Mouse (Mus musculus) E14TG2a.4 (cell line): Measurements from ENCODE around the gene Kpna6.
"Not testable (repeated sequence)": the region's sequence is repeated elsewhere in the genome, so short reads cannot be mapped to it uniquely, and the experiment has no call there.

ENCODE experiments used
- H3K27me3 ChIP-seq: 2 replicates; pipeline ENCODE4 v1.6.1; 2014; ENCODE audit warnings: low read length, control low read depth; ENCODE audit not compliant: insufficient read depth
- H3K36me3 ChIP-seq: 2 replicates; pipeline ENCODE4 v1.6.1; 2014; ENCODE audit warnings: low read length, control low read depth; ENCODE audit not compliant: insufficient read depth
- H3K4me1 ChIP-seq: replicated peaks from 2 replicates; pipeline ENCODE4 v1.6.1; 2014; ENCODE audit warnings: low read depth, low read length, control low read depth
- H3K4me3 ChIP-seq: replicated peaks from 2 replicates; pipeline ENCODE4 v1.5.1; 2014; ENCODE audit warnings: mild to moderate bottlenecking, low read length
- H3K9me3 ChIP-seq: 2 replicates; pipeline ENCODE4 v1.6.1; 2014; ENCODE audit warnings: low read length, control low read depth
- CTCF ChIP-seq: conservative IDR thresholded peaks from 2 replicates; pipeline ENCODE4 v1.5.1; 2014; ENCODE audit warnings: low read length
- NANOG ChIP-seq: IDR thresholded peaks from 2 replicates; pipeline ENCODE4 v1.6.1; 2014; ENCODE audit warnings: borderline replicate concordance, low read length, mixed read lengths
- POU5F1 ChIP-seq: IDR thresholded peaks from 2 replicates; pipeline ENCODE4 v1.6.1; 2014; ENCODE audit warnings: low read length, borderline replicate concordance

Kpna6 gene

DNA sequence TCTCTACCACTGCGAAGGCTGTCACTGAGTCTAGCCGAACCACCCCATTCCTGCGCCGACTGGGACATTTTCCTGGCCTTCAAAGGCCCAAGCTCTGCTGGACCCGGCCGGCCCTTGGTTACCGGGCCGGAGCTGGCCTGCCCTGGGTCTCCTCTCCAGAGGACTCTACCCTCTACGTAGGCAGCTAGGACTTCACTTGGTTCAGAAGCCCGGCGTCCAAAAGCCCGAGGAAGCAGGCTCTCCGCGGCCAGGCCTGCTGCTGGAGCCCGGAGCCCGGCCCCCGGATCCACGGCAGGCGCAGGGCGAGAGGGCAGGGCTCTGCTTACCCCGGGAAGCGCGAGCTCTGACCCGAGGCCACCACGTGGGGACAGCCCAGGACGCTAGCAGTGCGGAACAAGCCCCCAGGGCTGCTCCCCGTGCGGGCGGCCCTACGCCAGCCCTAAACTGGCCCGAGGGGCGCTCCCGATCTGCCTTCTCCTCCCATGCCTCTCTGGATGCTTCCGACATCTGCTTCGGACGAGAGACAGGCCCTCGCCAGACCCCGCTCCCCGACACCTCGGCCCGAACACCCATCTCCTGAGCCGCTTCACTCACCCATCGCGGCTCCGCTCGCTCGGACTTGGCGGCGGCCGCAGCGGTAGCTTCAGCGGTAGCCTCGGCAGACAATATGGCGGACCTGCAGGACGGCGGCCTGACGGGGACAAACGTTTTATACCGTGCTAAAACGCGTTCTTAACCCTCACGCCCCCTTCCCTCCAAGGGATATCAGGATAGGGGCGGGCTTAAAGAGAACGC lies at the start of gene Kpna6:
Gene Kpna6 (minus strand): TSS at position 685 of the 795 bp plus-strand sequence.
- Histone ChIP-seq H3K4me1 (peaks cover 28% of the 10 kb centered on the region), H3K36me3 (peaks cover 7% of the 10 kb centered on the region), H3K4me3 (peak within 1 kb of the TSS; percentile 99), H3K27me3 (no peaks in the 10 kb centered on the region), H3K9me3 (no peaks in the 10 kb centered on the region)
- TF ChIP-seq POU5F1 (no peak), CTCF (no peak), NANOG (no peak)

DNA sequence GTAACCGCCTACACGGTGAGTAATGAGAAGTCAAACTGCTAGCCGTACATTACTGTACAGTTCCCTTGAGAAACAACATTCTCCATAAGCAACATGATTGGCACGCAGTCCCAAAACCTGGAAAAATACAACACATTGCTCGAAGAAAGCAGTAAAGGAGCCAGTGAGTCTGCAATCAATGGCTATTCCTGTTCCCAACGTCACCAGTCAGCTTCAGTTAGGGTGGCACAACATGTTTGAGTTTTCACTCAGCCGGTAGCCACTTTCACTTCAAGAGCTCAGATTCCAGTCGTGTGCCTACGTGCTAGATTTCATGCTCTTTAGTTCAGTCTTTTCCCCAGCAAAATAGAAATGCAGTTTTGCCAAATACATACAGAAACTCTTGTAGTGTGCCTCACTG lies 43.7 kb upstream of the Kpna6 start:
- TF ChIP-seq POU5F1, result no peak
- no peak for TF ChIP-seq NANOG
- no peak for TF ChIP-seq CTCF
- H3K4me3 ChIP-seq, result no peak overlapping the region
- no peaks in the 10 kb centered on the region for H3K9me3 ChIP-seq
- H3K27me3 ChIP-seq, result no peaks in the 10 kb centered on the region
- H3K4me1 ChIP-seq, result no peaks in the 10 kb centered on the region
- H3K36me3 ChIP-seq, result peaks cover 85% of the 10 kb centered on the region

DNA sequence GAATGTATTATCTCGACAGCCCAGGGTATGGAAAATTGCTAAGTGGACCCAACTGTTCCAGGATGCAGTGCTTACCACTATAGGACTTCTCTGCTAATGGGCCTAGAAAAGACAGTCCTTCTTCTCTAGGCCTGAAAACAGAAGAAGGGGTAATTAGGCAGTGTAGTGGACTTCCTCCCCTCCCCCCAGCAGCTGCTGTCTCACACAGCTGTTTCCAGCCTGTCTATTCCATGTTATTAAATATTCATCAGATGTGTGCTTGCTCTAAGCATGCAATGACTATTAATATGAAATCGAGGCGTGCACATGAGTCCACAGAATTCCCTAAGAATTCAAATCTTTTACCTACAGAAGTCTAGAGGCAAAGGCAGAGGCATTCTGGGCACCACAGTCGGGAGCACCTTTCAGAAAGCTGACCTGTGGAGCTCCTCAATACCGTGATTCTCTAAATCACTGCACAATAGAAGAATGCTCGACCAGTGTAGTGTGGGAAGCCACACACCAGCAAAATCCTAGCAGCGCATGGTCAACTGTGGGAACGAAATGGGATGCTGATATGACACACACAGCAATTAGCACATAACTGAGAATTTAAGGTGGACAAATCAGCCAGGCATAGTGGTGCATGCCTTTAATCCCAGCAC lies 37.0 kb upstream of the Kpna6 start:
- TF ChIP-seq POU5F1 (no peak), CTCF (no peak), NANOG (no peak)
- H3K9me3 ChIP-seq, result no peaks in the 10 kb centered on the region
- no peak overlapping the region for H3K4me3 ChIP-seq
- no peaks in the 10 kb centered on the region for H3K27me3 ChIP-seq
- peaks cover 88% of the 10 kb centered on the region for H3K36me3 ChIP-seq
- H3K4me1 ChIP-seq, result no peaks in the 10 kb centered on the region

DNA sequence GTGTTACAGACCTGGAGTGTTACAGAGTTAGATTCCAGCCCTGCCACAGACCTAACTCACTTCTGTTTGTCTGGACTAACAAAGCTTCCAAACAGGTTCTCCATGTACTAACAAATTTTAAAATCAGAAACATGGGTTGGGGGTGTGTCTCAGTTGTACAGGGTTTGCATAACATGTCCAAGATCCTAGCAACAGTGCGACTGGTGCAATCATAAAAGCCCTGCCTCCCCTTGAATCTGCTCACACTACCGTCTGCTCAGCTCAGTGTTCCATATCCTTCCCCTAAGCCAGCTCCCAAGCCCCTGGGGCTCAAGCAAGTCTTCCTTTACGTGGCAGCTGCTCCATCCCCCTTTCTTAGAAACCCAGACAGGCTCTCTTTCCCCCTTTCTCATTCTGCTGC lies 34.2 kb upstream of the Kpna6 start:
- H3K4me1 ChIP-seq, result peaks cover 3% of the 10 kb centered on the region; the same call in 1 of the 2 replicates
- H3K9me3 ChIP-seq, result no peaks in the 10 kb centered on the region
- no peaks in the 10 kb centered on the region for H3K27me3 ChIP-seq
- TF ChIP-seq POU5F1, result no peak
- H3K4me3 ChIP-seq, result no peak overlapping the region
- H3K36me3 ChIP-seq, result peaks cover 72% of the 10 kb centered on the region

DNA sequence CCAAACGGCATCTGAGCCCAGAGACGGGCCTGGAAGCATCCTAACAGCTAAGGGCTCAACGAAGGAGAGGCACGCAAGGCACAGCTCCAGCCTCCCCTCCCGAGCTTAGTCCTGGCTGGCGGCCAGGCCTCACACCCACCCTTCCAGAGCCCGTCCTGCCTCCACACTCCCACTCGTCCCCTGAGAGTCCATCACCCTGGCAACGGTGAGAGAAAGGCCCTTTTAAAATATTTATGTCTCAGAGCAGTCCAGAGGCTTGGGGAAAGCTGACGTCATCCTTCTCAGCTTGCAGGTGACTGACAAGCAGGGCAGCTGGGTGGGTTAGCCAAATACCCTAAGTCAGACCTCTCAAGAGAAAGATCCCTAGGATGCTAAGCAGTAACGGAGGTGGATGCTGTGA lies 29.9 kb upstream of the Kpna6 start:
- Histone ChIP-seq H3K4me1 (peaks cover 5% of the 10 kb centered on the region), H3K9me3 (no peaks in the 10 kb centered on the region), H3K4me3 (no peak overlapping the region), H3K27me3 (no peaks in the 10 kb centered on the region), H3K36me3 (peaks cover 30% of the 10 kb centered on the region)
- no peak for TF ChIP-seq CTCF
- no peak for TF ChIP-seq NANOG
- no peak for TF ChIP-seq POU5F1

DNA sequence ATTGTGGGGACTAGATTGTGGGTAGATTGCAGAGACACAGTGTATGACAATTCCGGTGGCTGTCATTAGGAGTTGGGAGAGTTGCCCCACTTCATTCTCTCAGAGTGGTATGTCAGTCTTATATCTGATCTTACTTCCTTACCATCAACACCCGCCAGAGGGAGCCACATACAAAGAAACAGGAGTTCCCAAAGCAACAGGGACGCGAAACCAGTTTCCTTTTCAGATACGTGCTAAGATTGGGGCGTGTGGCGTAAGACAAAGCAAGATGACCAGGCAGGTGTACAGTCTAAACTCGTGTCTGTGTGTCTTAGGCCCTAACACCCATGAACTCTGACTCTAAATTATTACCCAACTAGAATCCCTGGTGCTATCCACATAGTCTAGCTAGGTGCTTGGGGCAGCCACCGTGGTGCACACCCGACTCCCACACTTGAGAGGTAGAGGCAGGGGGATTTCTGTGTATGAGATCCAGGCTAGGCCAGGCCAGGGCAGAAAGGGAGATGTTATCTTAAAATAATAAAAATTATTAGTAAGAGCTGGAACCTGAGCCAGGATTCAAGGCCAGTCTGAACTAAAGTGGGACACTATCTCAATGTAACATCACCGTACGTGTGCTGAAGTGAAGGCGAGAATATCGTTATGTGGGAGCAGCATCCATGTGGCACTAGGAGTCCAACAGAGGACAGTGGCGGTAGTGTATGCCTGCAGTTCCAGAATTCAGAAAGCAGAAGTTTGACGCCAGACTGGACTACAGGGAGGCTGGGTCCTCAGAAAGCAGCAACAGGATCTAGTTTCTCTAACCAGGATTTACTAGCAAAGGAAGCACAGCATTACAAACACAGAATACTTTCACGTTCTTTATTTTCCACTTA lies 29.2 kb upstream of the Kpna6 start:
- Histone ChIP-seq H3K27me3 (no peaks in the 10 kb centered on the region), H3K4me3 (no peak overlapping the region), H3K9me3 (no peaks in the 10 kb centered on the region), H3K4me1 (peaks cover 11% of the 10 kb centered on the region), H3K36me3 (peaks cover 27% of the 10 kb centered on the region)
- TF ChIP-seq POU5F1, result no peak
- no peak for TF ChIP-seq NANOG
- TF ChIP-seq CTCF, result peak; percentile 58

DNA sequence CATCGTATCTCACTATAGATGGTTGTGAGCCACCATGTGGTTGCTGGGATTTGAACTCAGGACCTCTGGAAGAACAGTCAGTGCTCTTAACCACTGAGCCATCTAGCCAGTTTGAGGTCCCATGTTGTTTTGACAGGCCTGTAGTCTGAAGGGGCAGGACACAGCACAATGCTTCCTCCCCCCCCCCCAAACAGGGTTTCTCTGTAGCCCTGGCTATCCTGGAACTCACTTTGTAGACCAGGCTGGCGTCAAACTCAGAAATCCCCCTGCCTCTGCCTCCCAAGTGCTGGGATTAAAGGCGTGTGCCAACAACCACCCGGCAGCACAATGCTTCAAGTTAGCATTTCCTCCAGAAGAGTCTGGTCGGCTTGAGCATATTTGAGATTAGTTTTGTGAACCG lies 28.1 kb upstream of the Kpna6 start:
- Histone ChIP-seq H3K36me3 (peaks cover 16% of the 10 kb centered on the region), H3K4me1 (peaks cover 15% of the 10 kb centered on the region)
- not testable (repeated sequence) for H3K27me3 ChIP-seq, H3K4me3 ChIP-seq, H3K9me3 ChIP-seq

DNA sequence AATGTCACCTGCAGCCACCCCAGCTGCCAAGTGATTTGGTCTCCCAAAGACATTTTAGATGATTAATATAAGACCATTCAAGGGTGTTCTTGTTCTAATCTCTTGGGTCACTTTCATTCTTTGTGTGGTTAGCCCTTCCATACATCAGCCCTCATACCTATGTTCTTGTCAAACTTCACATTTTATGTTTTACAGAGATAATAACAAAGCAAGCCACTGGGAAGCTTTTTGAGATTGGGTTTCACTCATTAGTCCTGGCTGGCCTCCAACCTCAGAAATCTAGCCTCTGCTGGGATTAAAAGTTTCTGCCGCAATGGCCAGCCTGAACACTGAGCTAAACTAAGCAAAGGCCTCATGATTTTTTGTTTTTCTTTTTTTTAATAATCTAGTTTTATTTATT lies 27.6 kb upstream of the Kpna6 start:
- Histone ChIP-seq H3K9me3 (no peaks in the 10 kb centered on the region), H3K27me3 (no peaks in the 10 kb centered on the region), H3K36me3 (peaks cover 12% of the 10 kb centered on the region), H3K4me1 (peaks cover 19% of the 10 kb centered on the region), H3K4me3 (no peak overlapping the region)
- TF ChIP-seq POU5F1 (no peak), CTCF (no peak), NANOG (no peak)
